Mouse (Mus musculus) kidney, adult 11 months (tissue): ENCODE data around the gene Wnt7a.

ENCODE experiments used
- DNase-seq: peaks from one replicate; pipeline ENCODE4 v3.0.0; 2022

Gene Wnt7a

GRCm38 (mm10) chr6:91331886-91332285, 79.3 kb downstream of the Wnt7a start:
- DNase-seq: no peak

GRCm38 (mm10) chr6:91325556-91325955, 85.6 kb downstream of the Wnt7a start:
- DNase-seq: no peak

- DNase-seq: no peak
Measured at GRCm38 (mm10) chr6:91324752-91325151, 86.4 kb downstream of the Wnt7a start.

GRCm38 (mm10) chr6:91322001-91322772, 89.0 kb downstream of the Wnt7a start:
- DNase-seq: no peak
